19 mouse cellular contexts compared by ENCODE assay signal in genomic region chr3:65633604-65634003, GRCm38 (mm10). TPM values are rescaled to one million over a fixed set of nuclear protein-coding genes. Genes with fewer than 3 reads are reported as not detected.
"Had no signal": no experiment of that assay in that cellular context is flagged by ENCODE, and none has a peak within 500 bp of the region (broad histone marks: within the 10 kb centered on the region; RNA-seq: fewer than 3 reads in every experiment).

No protein-coding gene starts in this region.

- H3K4me1 ChIP-seq: limb, embryonic 15.5 days; liver, embryonic 12.5 days; liver, embryonic 15.5 days; megakaryocyte, embryonic 14.5 days; midbrain, embryonic 13.5 days had no signal

- H3K36me3 ChIP-seq: limb, embryonic 12.5 days; limb, embryonic 15.5 days; liver, embryonic 12.5 days; liver, embryonic 15.5 days; lung, embryonic 15.5 days; midbrain, embryonic 10.5 days; midbrain, embryonic 13.5 days had no signal

- H3K9ac ChIP-seq: limb, embryonic 12.5 days; limb, embryonic 15.5 days; liver, embryonic 12.5 days; liver, embryonic 15.5 days; lung, embryonic 15.5 days; midbrain, embryonic 13.5 days had no signal

- DNase-seq: kidney, postnatal 25 days; layer of hippocampus, adult 9-11 months; left cerebral cortex, postnatal 4 days; lung, adult 18-20 months; lung, postnatal 10 days; lung, postnatal 36 days; thymus, adult 18-20 months; thymus, postnatal 36 days had no signal

- H3K27ac ChIP-seq: kidney, postnatal 0 days; layer of hippocampus, adult 2 months; limb, embryonic 12.5 days; limb, embryonic 15.5 days; liver, embryonic 12.5 days; liver, embryonic 15.5 days; lung, embryonic 15.5 days; midbrain, embryonic 10.5 days; midbrain, embryonic 13.5 days had no signal

- H3K9me3 ChIP-seq: limb, embryonic 12.5 days; limb, embryonic 15.5 days; liver, embryonic 12.5 days; liver, embryonic 15.5 days; lung, embryonic 15.5 days; midbrain, embryonic 10.5 days; midbrain, embryonic 13.5 days had no signal

- H3K4me3 ChIP-seq: layer of hippocampus, adult 2 months; limb, embryonic 12.5 days; limb, embryonic 15.5 days; liver, embryonic 12.5 days; liver, embryonic 15.5 days; lung, embryonic 15.5 days; megakaryocyte, embryonic 14.5 days; midbrain, embryonic 10.5 days; midbrain, embryonic 13.5 days had no signal

RNA-seq across cellular contexts. Expression of gene Lekr1, which starts 32.4 kb away (rescaled TPM):
- total RNA-seq: monocyte, adult 5-6 weeks had no signal
